Mouse (Mus musculus) 3T3-L1 (cell line): ENCODE data around the gene Eif4e.
"Not testable (repeated sequence)": the region's sequence is repeated elsewhere in the genome, so short reads cannot be mapped to it uniquely, and the experiment has no call there.

Source experiments
- DNase-seq: peaks from one replicate; pipeline ENCODE4 v3.0.0-alpha.2; 2015; ENCODE audit warnings: low read depth, low spot score

Gene Eif4e

DNA sequence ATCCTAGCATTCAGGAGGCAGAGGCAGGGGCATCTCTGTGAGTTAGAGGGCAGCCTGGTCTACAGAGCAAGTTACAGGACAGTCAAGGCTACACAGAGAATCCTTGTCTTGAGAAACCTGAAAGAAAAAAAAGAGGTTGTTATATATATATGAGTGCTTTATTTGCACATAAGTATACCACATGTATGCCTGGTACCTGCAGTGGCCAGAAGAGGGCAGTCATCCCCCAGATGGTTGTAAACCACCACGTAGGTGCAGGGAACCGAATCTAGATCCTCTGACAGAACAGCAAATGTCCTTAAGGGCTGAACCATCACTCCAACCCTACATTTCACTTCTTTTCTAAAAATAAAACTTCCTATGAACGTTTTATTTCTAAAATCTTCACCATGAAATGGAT lies 8.1 kb upstream of the Eif4e start:
- DNase-seq: peak; percentile 26

DNA sequence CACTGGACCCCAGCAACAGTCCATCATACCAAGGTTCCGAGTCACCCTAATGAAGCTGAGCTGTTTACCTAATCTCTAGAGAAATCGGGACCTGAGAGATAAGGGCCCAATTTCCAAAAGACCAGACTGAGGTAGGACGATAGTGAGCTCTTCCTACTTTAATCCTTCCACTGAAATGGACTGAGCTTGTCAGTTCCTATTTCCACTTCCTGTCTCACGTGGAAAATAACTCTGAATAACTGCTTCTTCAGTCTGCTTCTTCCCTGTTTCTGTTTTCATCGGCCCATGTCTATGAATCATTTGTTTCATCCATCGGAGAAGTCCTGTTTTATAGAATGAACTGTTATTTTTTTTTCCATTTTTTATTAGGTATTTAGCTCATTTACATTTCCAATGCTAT lies 6.8 kb upstream of the Eif4e start:
- DNase-seq: no peak

DNA sequence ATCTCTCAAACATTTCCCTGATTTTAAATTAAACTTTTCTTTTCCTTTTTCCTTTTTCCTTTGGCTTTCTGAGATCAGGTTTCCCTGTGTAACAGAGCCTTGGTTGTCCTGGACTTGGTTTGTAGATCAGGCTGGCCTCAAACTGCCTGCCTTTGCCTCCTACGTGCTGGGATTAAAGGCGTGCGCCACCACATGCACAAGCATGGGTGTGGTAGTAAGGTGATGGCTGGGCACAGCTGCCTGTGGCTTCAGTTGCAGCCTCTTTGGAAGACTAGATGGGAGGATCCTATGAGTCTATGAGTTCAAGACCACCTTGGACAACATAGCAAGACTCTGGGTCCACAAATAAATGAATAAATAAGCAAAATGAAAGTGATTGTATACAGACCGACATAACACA lies 2.0 kb upstream of the Eif4e start:
- no peak for DNase-seq

DNA sequence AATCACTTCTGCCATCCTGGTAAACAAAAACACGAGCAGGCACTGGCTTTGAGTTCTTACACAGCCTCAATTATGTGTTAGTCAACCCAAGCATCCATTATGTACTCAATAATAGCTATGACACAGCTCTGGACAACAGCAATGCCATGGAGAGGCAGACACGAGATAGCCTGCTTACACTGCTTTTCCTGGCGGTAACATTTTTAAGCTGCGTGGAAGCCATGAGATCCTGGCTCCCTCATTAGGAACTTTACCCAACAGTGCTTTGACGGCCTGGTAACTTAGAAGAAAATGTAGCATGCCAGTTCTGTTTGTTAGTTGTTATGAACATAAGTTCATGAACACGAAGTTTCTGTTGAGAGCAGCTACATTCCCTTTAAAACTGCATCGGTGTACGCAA lies 485 bp upstream of the Eif4e start:
- DNase-seq: peak; percentile 17

DNA sequence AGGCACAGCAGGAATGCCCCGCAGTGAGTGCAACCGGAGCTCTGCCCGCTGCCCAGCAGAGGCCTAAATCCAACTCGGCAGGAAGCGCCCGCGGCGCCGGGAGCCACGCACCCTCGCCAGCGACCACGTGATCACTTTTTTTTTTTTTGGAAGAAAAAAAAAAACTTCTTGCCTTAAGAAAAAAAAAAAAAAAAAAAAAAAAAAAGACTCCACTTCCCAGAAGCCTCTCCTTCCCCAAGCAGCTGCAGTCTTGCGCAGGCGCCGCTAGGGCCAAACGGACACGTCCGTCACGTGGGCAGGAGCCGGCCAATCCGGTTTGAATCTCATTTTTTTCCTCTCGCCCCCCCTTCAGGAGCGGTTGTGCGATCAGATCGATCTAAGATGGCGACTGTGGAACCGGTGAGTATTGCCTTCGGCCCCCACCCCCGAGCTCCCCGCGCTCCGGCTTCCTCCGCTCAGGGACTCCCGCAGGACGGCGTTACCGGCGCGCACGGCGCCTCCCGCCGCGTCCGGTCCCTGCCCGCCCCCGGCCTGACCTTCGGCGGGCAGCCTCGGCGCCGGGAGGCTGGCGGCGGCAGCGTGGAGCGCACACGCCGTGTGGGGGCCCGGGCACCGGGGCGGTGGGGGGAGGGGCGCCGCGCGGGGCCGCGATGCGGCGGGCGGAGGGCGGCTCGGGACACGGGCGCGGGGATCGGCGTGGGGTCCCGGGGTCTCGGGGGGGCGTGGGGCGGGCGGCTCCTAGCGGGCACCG lies 1.1 kb downstream of the Eif4e start:
- peak; percentile 99 for DNase-seq

DNA sequence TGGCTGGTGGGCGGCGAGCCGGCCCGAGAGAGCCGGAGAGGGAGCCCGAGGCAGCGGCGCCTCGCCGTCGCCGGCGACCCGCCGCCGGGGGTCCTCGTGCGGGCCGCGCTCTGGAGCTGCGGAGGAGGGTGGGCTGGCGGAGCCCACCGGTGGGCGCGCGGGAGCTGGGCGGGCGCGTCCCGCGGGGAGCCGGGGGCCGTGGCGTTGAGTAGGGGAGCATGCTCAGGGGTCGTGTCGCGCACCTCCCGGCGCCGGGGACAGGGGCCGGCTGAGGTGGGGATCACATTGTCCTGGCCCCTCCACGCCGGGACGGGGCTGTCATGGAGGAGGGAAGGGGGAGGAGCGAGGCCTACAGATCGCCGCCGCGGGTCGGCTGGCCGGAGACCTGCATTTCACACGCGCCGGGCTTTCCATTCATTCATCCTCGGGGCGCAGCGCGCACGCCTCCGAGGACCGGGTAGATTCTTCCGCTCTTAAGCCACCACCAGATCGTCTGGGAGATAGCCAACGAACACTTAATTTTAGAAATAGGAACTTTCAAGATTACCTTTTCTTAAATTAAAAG lies 1.8 kb downstream of the Eif4e start:
- peak; percentile 82 for DNase-seq

DNA sequence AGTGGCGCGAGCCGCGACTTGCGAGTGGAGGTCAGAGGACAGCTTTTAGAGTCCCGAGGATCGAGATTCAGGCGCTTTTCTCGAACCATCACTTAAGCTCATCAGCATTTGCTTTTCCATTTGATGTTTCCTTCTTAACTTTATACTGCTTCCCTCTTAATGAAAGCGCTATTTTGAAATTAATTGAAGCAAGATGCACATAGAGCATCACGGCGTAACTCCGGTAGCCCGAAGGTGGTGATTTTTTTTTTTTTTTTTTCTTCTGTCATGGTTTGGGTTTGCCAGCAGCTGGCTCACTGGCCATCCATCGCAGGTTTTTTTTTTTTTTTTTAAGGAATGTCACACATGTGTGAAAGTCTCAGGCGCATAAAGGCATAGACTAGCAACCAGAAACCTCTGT lies 2.3 kb downstream of the Eif4e start:
- peak; percentile 52 for DNase-seq

DNA sequence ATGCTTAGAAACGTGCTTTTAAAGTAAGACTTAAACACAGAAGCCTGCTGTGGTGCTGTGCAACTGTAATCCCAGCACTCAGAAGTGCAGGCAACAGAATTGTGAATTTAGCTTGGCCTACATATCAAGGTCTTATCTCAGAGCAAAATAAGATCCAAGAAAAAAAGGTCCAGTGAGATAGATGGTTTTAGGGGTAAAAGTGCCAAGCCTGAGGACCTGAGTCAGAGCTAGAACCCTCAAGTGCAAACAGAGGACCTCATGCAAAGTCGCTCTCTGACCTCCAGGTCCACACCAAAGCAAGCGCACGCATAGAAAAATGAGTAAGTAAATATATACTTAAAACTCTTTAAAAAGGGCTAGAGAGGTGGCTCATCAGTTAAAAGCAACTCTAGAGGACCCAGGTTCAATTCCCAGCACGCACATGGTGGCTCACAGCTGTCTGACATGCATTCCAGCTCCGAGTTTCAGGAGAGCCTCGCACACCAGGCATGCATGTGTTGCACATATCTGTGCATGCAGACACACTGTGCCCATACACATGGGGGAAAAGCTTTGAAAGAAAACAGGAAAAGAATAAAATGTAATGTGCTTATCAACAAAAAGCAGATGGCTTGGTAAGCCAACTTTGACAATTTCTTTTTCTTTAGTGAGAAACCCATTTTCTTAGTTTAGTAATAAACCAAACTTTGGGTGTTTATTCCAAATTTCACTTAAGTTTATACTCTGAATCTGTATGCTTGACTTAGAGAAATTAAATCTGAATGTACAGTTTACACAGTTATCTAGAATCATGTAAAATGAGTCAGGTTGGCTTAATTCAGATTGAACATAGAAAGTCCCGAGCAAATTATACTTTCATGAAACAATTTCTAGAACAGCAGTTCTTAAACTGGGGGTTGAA lies 4.8 kb downstream of the Eif4e start:
- DNase-seq: no peak

DNA sequence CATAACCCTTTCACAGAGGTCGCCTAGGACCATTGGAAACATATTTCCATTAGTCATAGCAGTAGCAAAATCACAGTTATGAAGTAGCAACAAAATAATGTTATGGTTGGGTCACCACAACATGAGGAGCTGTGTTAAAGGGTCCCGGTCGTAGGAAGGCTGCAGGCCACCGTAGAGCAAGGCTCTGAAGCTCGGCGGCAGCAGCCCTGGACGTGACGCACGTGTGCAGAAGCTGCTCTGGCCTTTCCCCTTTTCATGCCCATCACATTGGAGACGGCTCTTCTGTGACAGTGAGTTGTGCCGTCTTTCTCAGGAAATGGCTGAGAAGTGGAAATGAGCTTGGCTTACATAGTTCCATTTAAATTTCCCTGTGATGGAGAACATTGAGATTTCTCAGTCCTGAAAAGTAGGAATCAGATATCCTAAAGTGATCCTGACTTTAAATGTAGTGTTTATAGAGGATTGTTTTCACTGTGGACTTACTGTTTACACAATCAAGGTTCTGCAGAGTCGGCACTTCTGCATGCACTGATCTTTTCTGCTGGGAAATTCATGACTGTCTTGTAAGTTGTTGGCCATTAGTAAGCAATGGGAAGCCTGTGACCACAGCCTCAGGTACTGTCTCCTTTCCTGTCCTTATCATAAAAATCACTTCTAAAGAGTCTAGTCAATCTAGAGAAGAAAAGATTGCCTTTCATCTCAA lies 5.7 kb downstream of the Eif4e start:
- no peak for DNase-seq

DNA sequence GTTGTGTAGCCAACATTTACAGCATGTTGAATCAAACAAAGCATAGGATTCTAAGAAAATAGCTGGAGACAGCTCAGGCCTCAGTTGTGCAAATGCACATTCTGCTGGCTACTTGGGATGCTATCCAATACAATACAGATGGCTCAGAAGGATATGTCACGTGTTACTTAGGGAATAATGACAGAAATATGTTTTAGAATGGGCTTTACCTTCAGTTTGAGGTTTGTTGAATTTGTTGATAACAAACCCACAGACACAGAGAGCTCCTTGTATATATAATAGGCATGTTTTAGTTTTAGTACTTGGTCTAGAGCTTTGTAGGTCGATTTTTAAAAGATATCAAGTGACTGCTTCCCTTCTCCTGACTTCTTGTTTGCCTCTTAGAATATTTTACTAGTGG lies 6.8 kb downstream of the Eif4e start:
- no peak for DNase-seq

DNA sequence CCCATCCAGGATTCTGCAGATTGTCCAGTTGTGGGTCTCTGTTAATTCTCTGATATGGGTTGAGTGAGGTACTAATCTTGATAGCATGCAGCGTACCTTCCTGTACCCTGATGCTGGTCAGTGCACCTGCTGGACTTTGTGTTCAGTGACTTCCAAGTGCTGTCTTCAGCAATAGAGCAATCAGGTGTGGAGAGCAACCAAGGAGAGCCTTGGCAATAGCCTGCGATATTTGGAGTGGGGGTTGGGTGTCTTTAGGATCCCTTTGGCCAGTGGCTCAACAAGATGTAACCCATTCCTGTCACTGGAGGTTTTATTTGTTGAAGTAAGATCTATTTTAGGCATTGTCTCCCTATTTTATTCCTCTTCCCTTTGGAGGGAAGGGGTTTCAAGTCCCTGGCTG lies 10.1 kb downstream of the Eif4e start:
- DNase-seq: no peak

DNA sequence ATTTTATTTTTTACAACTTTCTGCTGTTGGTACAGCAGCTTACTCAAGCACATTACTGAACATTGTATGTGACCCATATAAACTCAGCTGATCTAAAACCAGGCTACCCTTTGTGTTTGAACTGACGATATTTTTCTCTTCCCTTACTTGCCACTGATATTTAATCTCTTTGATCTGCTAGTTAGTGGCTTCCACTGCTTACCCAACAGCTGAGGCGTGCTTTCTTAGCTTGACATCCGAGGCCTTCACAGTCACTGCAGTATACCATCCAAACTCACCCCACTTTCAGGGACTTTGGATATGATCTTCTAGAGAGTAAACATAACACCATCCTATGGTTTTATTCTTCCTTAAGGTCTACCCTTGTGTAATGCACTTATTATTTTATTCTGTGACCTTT lies 16.6 kb downstream of the Eif4e start:
- DNase-seq: no peak

DNA sequence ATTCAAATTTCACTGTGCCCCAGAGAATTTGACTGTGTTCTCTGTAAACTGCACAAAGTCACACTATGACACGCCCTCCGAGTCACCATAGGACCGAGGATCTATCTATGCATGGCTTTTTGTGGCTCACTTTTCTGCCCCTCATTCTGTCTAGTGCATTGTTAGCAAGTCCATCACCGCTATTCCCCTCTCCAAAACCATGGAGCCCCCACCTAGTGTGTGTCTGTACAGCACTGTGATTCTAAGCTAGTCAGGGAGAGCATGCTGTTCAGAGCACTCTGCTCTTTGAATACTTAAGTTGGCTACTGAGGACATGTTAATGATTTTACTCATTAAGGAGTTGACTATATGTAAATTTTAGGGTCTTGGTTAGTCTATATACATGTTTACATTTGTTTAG lies 18.1 kb downstream of the Eif4e start:
- DNase-seq: no peak

DNA sequence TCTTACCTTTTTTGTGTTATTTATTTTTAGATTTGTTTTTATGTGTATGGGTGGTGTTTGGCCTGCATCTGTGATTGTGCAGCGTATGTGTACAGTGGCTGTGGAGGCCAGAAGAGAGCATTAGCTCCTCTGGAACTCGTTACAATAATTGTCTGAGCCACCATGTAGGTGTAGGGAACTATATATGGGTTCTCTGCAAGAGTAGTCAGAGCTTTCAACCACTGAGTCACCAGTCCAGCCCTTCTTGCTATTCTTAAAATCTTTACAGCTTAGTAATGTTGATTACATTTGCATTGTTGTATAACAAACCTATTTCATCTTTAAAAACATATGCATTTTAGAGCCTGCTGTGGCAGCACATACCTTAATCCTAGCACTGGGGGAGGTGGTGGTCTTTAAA lies 20.7 kb downstream of the Eif4e start:
- no peak for DNase-seq

DNA sequence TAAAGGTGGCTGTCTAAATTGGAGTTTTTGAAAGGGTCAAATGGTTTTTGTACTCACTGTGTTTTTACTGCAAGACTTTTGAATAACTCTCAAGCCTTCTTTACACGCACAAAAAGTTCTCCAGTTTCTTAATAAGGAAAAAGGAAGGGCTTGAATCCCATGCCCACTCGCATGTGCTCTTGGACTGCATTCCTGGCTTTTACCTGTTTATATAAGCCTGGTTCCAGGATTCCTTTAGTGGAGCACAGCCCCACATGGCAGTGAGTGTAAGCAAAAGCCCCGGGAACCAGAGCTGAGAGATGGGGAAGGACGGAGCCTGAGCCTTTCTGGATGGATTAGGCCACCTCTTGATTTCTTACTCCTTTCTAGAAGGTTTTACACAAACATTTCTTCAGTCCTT lies 23.1 kb downstream of the Eif4e start:
- no peak for DNase-seq

DNA sequence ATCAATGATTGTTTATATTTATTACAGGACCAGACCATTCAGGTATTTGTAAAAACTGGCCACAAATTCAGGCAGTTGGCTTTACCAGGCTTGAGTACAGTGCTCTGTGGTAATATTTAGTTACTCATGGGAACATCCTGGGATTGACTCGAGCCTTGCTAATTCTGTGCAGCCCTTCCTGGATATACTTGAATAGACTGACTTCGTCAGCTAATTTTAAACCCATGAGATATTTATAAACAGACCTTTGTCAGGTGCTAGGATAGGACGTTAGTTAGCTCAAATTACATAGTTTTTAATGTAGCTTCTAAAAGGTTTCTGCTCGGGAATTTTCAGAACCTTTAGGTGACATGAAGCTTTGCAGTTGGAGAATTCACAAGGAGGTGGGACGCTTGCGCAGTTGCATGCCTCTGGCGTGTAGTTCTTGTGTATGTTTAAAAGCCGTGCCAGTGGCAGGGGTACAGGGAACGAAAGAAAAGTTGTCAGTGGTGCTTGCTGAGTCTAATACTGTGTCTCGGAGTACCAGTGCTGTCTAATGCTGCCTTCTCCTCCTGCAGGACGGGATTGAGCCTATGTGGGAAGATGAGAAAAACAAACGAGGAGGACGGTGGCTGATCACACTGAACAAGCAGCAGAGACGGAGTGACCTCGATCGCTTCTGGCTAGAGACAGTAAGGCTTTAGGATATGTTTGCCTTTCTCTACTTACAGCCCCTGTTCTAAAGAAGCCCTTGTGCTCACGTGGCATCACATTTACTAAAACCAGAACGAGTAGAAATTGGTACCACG lies 24.6 kb downstream of the Eif4e start:
- DNase-seq: no peak

DNA sequence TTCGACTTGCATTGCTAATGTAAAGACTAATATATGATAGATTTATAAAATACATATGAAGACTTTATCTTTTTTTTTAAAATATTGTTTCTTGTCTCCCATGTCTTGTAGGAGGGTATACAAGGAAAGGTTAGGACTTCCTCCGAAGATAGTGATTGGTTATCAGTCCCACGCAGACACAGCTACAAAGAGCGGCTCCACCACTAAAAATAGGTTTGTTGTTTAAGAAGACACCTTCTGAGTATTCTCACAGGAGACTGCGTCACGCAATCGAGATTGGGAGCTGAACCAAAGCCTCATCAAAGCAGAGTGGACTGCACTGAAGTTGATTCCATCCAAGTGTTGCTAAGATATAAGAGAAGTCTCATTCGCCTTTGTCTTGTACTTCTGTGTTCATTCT lies 29.3 kb downstream of the Eif4e start:
- DNase-seq: not testable (repeated sequence)

DNA sequence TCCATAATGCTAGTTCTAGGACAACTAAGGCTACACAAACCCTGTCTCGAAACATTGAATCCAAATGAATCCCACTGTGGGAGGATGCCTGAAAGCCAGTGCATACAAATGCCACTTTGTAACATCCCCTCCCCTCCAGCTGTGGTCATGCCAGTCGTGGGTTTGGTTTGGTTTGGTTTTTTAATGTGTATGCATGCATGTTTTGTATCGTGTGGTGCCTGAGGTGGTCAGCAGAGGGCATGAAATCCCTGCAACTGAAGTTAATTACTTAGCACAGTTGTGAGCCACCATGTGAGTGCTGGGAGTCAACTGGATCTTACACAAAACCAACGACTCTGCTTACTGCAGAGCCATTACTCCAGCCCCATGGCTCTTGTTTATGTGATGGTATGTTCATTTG lies 32.5 kb downstream of the Eif4e start:
- DNase-seq: peak; percentile 53

DNA sequence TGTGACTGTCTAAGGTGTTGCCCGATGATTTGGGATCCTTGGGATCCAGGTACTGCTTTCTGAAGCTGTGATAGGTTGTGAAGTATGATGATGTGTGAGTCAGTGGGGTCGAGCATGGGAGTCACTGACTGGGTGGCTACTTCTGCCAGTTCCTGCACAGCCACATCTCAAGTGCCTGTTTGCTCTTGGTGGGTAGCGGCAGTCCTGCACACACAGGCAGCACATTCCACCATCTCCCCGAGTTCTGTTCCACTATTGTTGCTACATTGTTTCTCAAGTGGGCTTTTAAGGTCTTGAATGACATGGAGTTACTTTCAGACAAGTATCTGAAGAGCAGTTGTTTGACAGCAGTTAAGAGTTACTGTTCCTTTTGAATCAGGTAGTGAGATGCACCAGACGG lies 34.3 kb downstream of the Eif4e start:
- DNase-seq: no peak

DNA sequence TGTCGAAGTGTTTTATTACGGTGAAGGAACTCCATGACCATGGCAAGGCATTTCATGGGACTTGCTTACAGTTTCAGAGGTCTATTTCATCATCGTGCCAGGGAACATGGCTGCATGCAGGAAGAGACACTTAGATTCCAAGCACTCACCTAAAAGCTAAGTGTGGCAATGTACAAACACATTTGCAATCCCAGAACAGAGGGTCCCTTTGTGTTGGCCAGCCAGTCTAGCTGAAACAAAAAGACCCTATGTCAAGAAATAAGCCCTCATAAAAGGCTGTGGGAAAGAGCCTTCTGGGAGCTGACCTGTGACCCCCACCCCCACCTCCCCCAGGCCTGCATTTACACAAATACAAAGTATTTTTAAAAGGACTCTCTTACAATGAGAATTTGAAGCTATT lies 34.9 kb downstream of the Eif4e start:
- no peak for DNase-seq

DNA sequence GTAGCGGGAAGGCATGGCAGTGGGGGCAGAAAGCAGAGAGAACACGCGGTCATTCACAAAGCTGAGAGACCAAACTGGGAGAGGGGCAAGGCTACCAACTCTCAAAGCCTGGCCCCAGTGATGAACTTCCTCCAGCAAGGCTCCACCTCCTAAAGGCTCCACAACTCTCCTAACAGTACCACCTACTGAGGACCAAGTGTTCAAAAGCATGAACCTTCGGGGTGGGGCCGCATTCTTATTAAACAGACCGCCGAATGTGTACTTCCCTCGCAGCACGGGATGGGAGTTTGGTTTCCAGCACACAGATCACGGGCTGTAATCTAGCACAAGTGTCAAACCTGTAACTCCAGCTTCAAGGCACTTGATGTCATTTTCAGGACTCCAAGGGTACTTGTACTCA lies 52.9 kb downstream of the Eif4e start:
- DNase-seq: no peak
